Mouse (Mus musculus): ENCODE data around the gene Pde5a. TPM values are rescaled to one million over a fixed set of nuclear protein-coding genes. Genes with fewer than 3 reads are reported as not detected.

The Pde5a gene
- polyA plus RNA-seq, 1 experiment from 2014 or later: 16.6 TPM

DNA sequence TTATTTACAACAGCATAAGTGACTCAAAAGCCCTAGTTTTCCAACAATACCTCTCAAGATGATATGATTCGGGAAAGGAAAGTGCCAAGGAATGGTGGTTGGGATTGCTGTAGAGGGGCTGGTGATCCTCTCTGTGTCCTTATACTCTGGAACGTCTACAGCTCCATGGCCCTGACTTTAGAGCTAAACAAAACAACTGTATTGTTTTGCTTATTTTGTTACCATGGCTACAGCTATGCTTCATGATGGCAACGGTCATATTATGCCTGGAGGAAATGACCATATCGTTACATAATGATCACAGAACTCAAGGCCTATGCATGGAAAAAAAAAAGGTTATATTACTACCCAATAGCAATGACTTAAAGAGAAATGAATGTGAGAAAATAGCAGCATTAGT lies 32.1 kb upstream of the Pde5a start:
- Histone ChIP-seq H3K9ac (replicated peaks; ENCODE audit: low read depth) (no peak overlapping the region), H3K4me3 (ENCODE audit: low read depth, low read length) (no peak overlapping the region), H3K36me3 (ENCODE audit: insufficient read depth, low read length) (no peaks in the 10 kb centered on the region), H3K27me3 (replicated peaks; ENCODE audit: insufficient read depth, low read length) (no peaks in the 10 kb centered on the region), H3K27ac (ENCODE audit: low read length) (no peak overlapping the region), H3K4me2 (replicated peaks; ENCODE audit: low read depth, low read length) (no peak overlapping the region), H3K4me1 (ENCODE audit: insufficient read depth, low read depth, low read length) (no peaks in the 10 kb centered on the region), H3K9me3 (ENCODE audit: low read length) (no peaks in the 10 kb centered on the region)
- peak; percentile 85 for ATAC-seq
- DNase-seq (ENCODE audit: low spot score): peak; percentile 69
- WGBS: 57% methylated on average over 4 of the region's 4 CpGs
- TF ChIP-seq CTCF (IDR thresholded peaks at IDR 0.05) (no peak), EP300 (IDR thresholded peaks at IDR 0.05) (no peak)

GRCm38 (mm10) chr3:122704209-122704608 lies 24.5 kb upstream of the Pde5a start:
- H3K9ac ChIP-seq (replicated peaks; ENCODE audit: low read depth): no peak overlapping the region
- ATAC-seq (peak; percentile 95), DNase-seq (ENCODE audit: low spot score) (peak; percentile 91)
- H3K27ac ChIP-seq (ENCODE audit: low read length): peak overlapping the region; percentile 44; the same call in 1 of the 2 replicates
- TF ChIP-seq CTCF (IDR thresholded peaks at IDR 0.05) (no peak), EP300 (IDR thresholded peaks at IDR 0.05) (peak; percentile 82)
- H3K4me3 ChIP-seq (ENCODE audit: low read depth, low read length): no peak overlapping the region
- no peaks in the 10 kb centered on the region for H3K9me3 ChIP-seq (ENCODE audit: low read length)
- no peaks in the 10 kb centered on the region for H3K27me3 ChIP-seq (replicated peaks; ENCODE audit: insufficient read depth, low read length)
- no peaks in the 10 kb centered on the region; the same call in 1 of the 2 replicates for H3K4me1 ChIP-seq (ENCODE audit: insufficient read depth, low read depth, low read length)
- no peaks in the 10 kb centered on the region for H3K36me3 ChIP-seq (ENCODE audit: insufficient read depth, low read length)
- H3K4me2 ChIP-seq (replicated peaks; ENCODE audit: low read depth, low read length): no peak overlapping the region
- 23% methylated on average over 6 of the region's 6 CpGs for WGBS

- TF ChIP-seq EP300 (IDR thresholded peaks at IDR 0.05): no peak
- no peak for TF ChIP-seq CTCF (IDR thresholded peaks at IDR 0.05)
- ATAC-seq (peak; percentile 44), DNase-seq (ENCODE audit: low spot score) (peak; percentile 77)
- no peak overlapping the region for H3K9ac ChIP-seq (replicated peaks; ENCODE audit: low read depth)
- H3K4me1 ChIP-seq (ENCODE audit: insufficient read depth, low read depth, low read length): no peaks in the 10 kb centered on the region; the same call in 1 of the 2 replicates
- H3K9me3 ChIP-seq (ENCODE audit: low read length): no peaks in the 10 kb centered on the region
- H3K27me3 ChIP-seq (replicated peaks; ENCODE audit: insufficient read depth, low read length): no peaks in the 10 kb centered on the region
- H3K4me2 ChIP-seq (replicated peaks; ENCODE audit: low read depth, low read length): no peak overlapping the region
- no peaks in the 10 kb centered on the region for H3K36me3 ChIP-seq (ENCODE audit: insufficient read depth, low read length)
- peak overlapping the region; percentile 44 for H3K27ac ChIP-seq (ENCODE audit: low read length)
- WGBS: 51% methylated on average over 7 of the region's 7 CpGs
- no peak overlapping the region for H3K4me3 ChIP-seq (ENCODE audit: low read depth, low read length)
These were observed 23.5 kb upstream of the Pde5a start for GRCm38 (mm10) chr3:122705246-122705645.

GRCm38 (mm10) chr3:122708485-122708884 lies 20.3 kb upstream of the Pde5a start:
- 46% methylated on average over 6 of the region's 6 CpGs for WGBS
- no peak overlapping the region for H3K27ac ChIP-seq (ENCODE audit: low read length)

GRCm38 (mm10) chr3:122710141-122710540 lies 18.6 kb upstream of the Pde5a start:
- Histone ChIP-seq H3K27ac (ENCODE audit: low read length) (no peak overlapping the region), H3K36me3 (ENCODE audit: insufficient read depth, low read length) (no peaks in the 10 kb centered on the region), H3K9ac (replicated peaks; ENCODE audit: low read depth) (no peak overlapping the region), H3K4me1 (ENCODE audit: insufficient read depth, low read depth, low read length) (no peaks in the 10 kb centered on the region), H3K9me3 (ENCODE audit: low read length) (no peaks in the 10 kb centered on the region), H3K4me2 (replicated peaks; ENCODE audit: low read depth, low read length) (no peak overlapping the region), H3K27me3 (replicated peaks; ENCODE audit: insufficient read depth, low read length) (no peaks in the 10 kb centered on the region), H3K4me3 (ENCODE audit: low read depth, low read length) (no peak overlapping the region)
- DNase-seq (ENCODE audit: low spot score) (peak; percentile 28), ATAC-seq (no peak)
- 47% methylated on average over 3 of the region's 3 CpGs for WGBS
- TF ChIP-seq EP300 (IDR thresholded peaks at IDR 0.05) (no peak), CTCF (IDR thresholded peaks at IDR 0.05) (no peak)

More at GRCm38 (mm10) chr3:122708485-122708884, 20.3 kb upstream of the Pde5a start:
- Histone ChIP-seq H3K27me3 (replicated peaks; ENCODE audit: insufficient read depth, low read length) (no peaks in the 10 kb centered on the region), H3K4me3 (ENCODE audit: low read depth, low read length) (no peak overlapping the region), H3K36me3 (ENCODE audit: insufficient read depth, low read length) (no peaks in the 10 kb centered on the region), H3K9me3 (ENCODE audit: low read length) (no peaks in the 10 kb centered on the region), H3K4me2 (replicated peaks; ENCODE audit: low read depth, low read length) (no peak overlapping the region), H3K9ac (replicated peaks; ENCODE audit: low read depth) (no peak overlapping the region), H3K4me1 (ENCODE audit: insufficient read depth, low read depth, low read length) (no peaks in the 10 kb centered on the region; the same call in 1 of the 2 replicates)
- DNase-seq (ENCODE audit: low spot score) (peak; percentile 68), ATAC-seq (no peak)
- peak; percentile 52; the same call in 1 of the 2 replicates for TF ChIP-seq EP300 (IDR thresholded peaks at IDR 0.05)
- no peak for TF ChIP-seq CTCF (IDR thresholded peaks at IDR 0.05)

DNA sequence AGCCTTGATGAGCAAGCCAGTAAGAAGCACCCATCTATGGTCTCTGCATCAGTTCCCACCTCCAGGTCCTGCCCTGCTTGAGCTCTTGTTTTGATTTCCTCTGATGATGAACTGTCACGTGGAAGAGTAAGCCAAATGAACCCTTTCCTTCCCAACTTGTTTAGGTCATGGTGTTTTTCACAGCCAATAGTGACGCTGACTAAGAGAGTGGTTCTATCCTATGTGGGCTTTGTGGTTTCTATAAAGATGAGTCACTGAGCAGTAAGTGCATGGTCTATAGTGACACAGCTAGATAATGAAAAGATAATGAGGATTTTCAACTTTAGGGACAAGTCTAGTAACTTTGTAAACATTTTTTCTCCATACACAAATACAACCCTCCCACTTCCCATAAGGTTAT lies 10.1 kb upstream of the Pde5a start:
- Histone ChIP-seq H3K27me3 (replicated peaks; ENCODE audit: insufficient read depth, low read length) (no peaks in the 10 kb centered on the region), H3K4me1 (ENCODE audit: insufficient read depth, low read depth, low read length) (no peaks in the 10 kb centered on the region), H3K4me2 (replicated peaks; ENCODE audit: low read depth, low read length) (no peak overlapping the region), H3K4me3 (ENCODE audit: low read depth, low read length) (no peak overlapping the region), H3K9me3 (ENCODE audit: low read length) (no peaks in the 10 kb centered on the region), H3K9ac (replicated peaks; ENCODE audit: low read depth) (no peak overlapping the region), H3K36me3 (ENCODE audit: insufficient read depth, low read length) (no peaks in the 10 kb centered on the region), H3K27ac (ENCODE audit: low read length) (no peak overlapping the region)
- TF ChIP-seq CTCF (IDR thresholded peaks at IDR 0.05) (no peak), EP300 (IDR thresholded peaks at IDR 0.05) (no peak)
- DNase-seq (ENCODE audit: low spot score) (no peak), ATAC-seq (no peak)
- WGBS: 63% methylated on average over 2 of the region's 2 CpGs

DNA sequence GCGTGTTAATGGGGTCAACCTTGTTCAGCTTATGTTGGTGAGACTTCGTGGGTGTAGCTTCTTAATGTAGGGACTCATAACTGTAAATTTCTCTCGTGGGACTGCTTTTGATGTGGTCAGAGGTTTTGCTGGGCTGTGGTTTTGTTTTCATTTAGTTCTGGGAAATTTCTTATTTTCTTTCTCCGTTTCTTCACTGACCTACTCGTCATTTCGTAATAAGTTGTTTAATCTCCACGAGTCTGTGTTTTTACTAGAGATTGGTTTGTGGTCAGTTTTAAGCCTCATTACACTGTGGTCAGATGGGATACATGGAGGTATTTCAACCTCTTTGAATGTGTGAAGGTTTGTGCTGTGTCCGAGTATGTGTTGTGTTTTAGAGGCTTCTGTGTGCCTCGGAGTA lies 7.2 kb upstream of the Pde5a start:
- TF ChIP-seq CTCF (IDR thresholded peaks at IDR 0.05): no peak
- TF ChIP-seq EP300 (IDR thresholded peaks at IDR 0.05): no peak
- Histone ChIP-seq H3K27me3 (replicated peaks; ENCODE audit: insufficient read depth, low read length) (no peaks in the 10 kb centered on the region), H3K36me3 (ENCODE audit: insufficient read depth, low read length) (no peaks in the 10 kb centered on the region), H3K4me1 (ENCODE audit: insufficient read depth, low read depth, low read length) (no peaks in the 10 kb centered on the region), H3K4me2 (replicated peaks; ENCODE audit: low read depth, low read length) (no peak overlapping the region), H3K4me3 (ENCODE audit: low read depth, low read length) (no peak overlapping the region), H3K9ac (replicated peaks; ENCODE audit: low read depth) (no peak overlapping the region), H3K9me3 (ENCODE audit: low read length) (no peaks in the 10 kb centered on the region), H3K27ac (ENCODE audit: low read length) (no peak overlapping the region)
- DNase-seq (ENCODE audit: low spot score) (no peak), ATAC-seq (no peak)
- WGBS: 64% methylated on average over 9 of the region's 9 CpGs
